Mouse (Mus musculus): Measurements from ENCODE around the gene Cops3.

DNA sequence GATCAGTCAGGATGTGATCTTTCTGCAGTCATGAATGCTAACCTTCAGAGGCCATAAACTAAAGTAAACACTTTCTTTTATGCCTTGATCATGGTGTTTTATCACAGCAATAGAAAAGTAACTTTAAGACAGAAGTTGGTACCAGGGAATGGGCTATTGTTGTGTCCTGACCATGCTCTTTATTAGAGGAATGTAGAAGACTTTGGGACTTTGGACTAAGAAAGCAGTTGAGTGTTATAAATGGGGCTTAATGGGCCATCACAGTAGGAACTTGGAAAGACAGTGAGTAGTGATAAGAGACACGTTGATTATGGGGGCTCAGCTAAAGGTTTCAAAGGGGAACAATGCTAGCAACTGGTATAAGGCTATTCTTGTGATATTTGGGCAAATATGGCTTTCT is 47.3 kb upstream of the Cops3 start:
- TF ChIP-seq POLR2A (IDR thresholded peaks at IDR 0.05; ENCODE audit: control insufficient read depth, low read depth, low read length) (no peak), CTCF (IDR thresholded peaks at IDR 0.05; ENCODE audit: control insufficient read depth, insufficient read depth, insufficient replicate concordance, low read depth, low read length) (no peak)

Data from testis, adult 2 months (tissue).